Mouse (Mus musculus): ENCODE measurements at regions not wholly inside any gene's neighbourhood (a gene's known extent, or its start where the extent isn't known, plus 50 kb on each side); places are given as distances from the start of the nearest gene placed in this dataset.

DNA sequence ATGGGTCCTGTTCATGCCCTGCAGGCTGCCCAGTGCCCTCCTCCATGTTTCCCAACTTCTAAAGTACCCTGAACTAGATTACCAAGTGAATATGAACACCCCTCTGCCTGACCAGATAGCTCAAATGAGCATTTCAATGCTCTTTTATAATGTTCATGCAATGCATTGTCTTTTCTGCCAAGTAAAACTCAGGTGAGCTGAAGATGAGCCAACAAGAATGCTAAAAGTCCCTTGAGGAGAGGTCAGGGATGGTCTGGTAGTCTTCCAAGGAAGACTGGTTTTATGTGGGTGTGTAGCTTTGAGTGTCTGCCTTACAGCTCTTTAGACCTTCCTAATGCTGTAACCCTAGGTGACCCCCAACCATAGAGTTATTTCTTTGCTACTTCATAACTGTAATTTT lies 58.0 kb upstream of the Abca12 start:
- no peak for DNase-seq (ENCODE audit: extremely low spot score)

- no peak for DNase-seq (ENCODE audit: extremely low spot score)
Observed at GRCm38 (mm10) chr1:71483149-71483548, 68.4 kb upstream of the Abca12 start.

DNA sequence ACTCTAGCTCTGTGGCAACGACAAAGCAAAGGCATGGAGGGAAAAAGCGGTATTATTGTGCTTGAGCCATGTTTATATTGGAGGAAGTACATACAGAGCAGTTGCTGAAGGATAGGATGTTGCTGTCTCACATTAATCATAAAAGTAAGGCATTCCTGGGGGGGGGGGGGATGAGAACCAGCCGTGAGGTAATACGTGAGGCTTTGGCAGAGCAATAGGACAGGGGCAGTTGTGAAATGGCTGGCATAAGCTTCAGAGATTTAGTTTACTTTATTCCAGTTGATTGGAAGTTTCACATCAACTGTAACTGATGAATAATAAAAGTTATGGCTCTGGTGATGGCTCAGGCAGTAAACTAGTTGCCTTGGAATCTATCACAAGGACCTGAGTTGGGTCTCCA lies 62.4 kb upstream of the Atic start:
- no peak for DNase-seq (ENCODE audit: extremely low spot score)

DNA sequence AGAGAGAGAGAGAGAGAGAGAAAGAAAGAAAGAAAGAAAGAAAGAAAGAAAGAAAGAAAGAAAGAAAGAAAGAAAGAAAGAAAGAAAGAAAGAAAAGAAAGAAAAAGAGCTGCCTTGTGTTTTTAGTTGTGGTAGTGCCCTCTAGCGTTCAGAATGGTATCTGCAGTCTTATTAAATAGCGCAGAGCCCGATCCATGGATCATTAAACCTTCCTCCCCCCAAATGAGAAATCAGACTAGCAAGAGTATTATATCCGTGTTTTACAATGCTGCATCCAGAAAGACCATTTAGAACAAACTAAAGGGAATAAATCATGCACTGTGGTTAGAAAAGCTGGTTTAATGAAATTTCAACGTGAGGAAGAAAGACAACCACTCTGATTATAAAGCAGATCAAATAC lies 51.1 kb upstream of the Atic start:
- peak; percentile 28 for DNase-seq (ENCODE audit: extremely low spot score)

DNA sequence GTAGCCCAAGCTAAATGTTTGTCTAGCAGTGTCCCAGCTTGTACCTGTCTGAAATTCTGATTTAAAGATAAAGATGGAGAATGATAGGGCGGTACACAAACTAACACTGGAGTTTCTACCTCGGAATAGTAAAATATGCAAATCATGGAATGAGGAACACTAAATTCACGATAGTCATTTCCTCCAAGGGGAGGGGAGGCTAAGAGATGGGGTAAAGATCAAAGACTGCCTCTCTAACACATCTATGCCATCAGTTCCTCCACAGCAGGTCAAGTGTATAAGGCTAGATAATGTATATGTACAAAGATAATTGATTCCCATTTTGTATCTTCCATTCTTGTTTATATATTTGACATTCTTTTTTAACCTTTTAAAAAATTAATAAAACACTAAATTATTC lies 50.4 kb upstream of the Atic start:
- DNase-seq (ENCODE audit: extremely low spot score) = no peak
